Mouse (Mus musculus) heart, postnatal 4 days (tissue): ENCODE data around the gene Adamts12. TPM values are rescaled to one million over a fixed set of nuclear protein-coding genes. Genes with fewer than 3 reads are reported as not detected.

Experiments
- DNase-seq: peaks from one replicate; pipeline ENCODE4 v3.0.0; 2021
- total RNA-seq, 2 experiments: library from RNA; stranded (reverse); gene quantifications; 2 replicates each; pipeline ENCODE4 v1.2.3; 2021

Gene Adamts12
- total RNA-seq, 2 experiments from 2014 or later = 16.4 to 18.4 TPM

DNA sequence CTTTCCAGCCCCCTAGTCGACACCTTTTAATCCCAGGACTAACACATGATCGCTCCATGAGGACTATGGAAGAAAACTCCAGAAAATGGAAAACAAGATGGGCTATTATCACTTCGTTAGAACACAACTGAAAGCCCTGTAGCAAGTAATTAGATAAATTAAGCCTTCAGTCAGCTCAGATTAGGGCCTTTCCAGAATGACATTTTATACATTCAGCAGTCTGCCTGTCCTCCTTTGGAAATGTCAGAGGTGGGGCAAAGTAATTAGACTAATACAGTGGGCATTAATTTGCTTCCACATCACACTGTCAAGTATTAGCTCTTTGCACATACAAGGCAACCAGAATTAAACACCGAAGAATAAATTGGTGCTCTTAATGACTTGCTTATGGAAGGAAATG, 233.4 kb downstream of the Adamts12 start:
- DNase-seq = no peak

DNA sequence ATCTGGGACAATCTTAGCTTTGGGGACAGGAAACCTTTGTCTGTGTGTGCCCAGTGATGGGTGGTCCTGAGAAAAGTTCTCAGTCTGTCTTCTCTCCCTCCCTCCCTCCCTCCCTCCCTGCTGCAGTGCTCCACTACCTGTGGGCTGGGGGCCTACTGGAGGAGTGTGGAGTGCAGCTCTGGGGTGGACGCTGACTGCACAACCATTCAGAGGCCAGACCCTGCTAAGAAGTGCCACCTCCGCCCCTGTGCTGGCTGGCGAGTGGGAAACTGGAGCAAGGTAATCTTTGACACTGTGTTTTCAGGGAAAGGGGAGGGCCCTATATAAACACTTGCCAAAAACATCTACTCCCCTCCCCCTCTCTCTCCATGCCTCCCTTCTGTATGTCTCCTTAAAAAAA, 252.5 kb downstream of the Adamts12 start:
- DNase-seq = no peak

DNA sequence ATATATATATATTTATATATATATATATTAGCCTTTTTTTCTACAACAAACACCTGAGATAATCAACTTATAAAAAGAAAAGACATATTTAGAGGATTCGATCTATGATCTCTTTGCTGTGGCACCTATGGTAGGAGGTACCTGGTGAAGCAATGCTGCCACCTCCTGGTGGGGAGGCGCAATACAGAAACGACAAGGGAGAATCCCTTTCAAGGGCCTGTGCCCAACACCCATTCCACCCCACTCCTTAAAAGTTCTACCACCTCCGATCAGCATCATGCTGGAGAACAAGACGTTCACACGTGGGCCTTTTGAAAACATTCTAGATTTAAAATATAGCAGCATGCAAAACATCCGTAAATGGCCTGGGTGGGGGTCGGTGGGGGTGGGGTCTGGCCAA, 255.9 kb downstream of the Adamts12 start:
- DNase-seq = peak; percentile 73

DNA sequence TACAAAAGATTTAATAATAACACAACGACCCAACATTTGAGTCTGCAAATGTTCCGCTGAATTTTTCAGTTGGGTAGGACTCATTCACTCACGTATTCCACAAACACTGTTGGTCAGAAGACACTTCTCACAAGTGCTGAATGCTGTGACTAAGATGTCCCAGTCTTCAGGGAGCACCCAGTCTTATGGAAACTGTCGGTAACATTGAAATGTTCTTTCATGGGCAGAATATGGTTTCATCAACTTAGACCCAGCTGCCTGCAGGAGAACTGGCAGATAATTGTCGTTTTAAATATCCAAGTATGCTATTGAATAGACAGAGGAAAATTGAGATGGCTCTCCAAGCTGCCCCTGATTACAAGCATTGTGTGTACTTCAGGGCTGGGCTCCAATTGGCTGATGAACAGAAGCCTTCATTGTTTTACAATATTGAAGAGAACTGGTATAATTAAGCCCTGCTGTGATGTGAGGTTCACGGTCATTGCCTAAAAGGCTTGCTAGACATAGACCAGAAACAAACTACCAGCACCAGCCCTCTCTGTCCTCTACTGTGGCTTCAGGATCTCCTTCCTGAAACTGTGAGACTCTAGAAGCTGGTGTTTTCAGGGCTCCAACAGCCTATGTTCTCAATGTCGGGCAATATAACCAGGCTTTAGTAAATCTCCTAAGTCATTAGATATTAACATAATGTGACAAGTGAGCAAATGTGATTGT, 275.0 kb downstream of the Adamts12 start:
- DNase-seq = no peak

DNA sequence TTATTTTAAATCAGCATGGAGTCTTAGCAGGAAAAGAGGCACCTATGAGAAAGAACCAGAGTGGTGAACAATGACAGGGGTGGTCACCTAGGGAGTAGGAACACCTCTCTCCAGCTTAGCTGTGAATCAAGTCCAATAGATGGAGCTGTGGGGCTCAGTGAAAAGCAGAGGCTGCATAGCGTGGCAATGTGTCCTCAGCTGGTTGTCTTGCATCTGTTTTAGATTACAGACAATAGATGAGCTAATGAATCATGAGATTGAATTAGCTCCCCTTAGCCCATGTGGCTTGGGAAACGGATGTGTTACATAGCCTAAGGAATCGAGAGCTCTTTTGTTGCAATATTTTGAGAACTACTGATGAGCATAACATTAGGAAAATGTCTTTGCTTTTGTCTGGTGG, 291.3 kb downstream of the Adamts12 start:
- DNase-seq = no peak

DNA sequence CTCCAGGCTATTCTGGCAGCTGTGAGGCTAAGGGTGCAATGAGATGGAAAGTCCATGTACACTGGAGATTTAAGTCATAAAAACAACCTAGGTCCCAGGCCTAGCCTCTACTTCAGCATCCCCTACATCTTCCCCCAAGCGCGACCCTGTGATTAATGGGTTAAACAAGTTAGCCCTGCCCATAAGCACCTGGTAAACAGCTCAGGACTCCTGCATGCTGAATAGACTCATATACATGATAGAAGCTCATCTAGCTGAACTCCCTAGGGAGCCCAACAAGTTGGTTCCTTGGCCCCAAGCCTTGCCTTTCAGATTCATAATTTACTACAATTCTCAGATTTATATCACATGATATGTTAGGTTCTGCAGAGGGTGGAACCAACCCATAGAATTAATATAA, 292.9 kb downstream of the Adamts12 start:
- DNase-seq = no peak

DNA sequence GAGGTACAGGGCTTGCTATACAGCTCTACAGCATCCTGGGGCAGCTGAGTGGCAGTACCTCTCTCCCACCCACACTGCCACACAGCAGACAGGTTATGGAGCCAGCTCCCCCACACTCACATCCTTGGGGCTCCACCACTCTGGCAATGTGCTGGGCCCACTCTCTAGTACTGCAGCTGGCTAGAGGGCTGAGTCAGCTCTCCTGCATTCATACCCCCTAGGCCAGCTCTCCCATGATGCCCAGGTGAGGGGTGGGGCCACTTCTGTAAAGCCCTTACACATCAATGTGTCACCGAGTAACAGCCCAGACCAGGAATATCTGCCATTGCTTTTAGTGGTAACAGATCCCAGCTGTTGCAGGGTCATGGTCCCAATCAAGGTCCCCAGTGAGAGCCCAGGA, 296.3 kb downstream of the Adamts12 start:
- DNase-seq = no peak

DNA sequence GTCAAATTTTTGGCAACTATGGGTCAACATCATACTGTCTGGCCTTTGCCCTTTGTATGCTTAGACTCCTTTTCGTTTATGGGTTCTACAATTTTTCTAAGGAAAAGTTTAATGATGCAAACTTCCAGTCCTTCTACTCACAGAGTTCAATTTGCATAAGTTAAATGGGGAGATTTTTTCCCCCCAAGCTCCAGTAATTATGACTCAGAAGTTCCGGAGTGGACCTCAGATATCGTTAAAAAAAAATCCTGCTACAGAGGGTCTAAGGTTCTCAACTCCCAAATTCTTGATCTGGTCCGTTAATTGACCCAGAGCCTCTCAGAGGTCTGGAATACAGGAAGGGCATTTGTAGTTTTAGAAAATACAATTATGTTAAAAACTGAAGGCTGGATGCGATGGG, 297.2 kb downstream of the Adamts12 start:
- DNase-seq = no peak

DNA sequence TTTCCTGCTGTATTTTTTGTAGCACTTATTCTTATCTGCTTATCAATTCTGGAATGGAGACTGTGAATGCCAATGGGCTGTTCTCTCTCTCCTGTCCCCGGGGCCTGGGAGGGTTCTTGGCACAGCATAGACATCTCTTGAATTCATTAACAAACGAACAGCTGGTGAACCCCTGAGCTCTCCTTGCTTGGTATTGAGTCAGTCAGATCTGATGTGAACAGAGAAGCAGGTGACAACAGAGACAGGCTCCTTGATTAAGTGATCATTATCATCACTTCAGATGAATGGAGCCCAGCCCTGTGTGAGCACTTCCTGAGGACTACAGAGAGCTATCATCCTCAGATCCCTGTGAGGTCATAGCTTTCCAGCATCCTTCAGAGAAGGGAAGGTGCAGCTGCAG, 299.5 kb downstream of the Adamts12 start:
- no peak for DNase-seq

DNA sequence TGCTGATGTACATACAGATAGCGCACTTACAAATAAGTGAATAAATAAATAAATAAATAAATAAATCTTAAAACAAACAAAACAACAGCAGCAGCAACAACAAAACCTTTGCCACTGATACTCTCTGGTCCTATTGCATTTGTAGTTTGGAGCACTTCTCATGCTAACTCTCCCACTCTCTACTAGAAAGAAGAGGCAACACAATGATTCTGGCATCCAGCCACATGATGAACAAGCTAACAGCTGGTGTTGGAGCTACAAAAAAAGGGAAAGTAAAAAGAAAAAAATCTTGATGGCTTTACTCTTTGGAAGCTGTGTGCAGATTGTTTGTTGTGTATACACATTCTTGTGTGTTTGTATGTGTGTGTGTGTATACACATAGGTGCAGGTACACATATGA, 300.2 kb downstream of the Adamts12 start:
- DNase-seq = peak; percentile 15

DNA sequence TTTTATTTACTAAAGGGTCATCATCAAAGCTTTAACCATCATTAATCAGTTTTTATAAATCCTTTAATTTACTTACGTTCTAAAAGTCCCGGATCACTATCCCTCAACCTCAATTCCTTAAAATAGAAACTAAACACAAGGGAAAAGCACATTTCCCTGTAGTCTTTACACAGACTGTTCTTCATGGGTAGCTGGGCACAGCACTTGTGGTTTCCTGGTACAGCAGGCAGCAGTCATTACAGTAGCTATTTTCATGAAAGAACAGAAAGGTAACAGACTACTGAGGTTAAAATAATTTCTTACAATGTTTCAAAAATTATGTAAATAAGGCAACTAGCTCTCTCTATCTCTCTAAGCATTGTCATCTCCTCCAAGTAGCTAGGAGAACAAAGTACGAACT, 305.0 kb downstream of the Adamts12 start:
- no peak for DNase-seq

DNA sequence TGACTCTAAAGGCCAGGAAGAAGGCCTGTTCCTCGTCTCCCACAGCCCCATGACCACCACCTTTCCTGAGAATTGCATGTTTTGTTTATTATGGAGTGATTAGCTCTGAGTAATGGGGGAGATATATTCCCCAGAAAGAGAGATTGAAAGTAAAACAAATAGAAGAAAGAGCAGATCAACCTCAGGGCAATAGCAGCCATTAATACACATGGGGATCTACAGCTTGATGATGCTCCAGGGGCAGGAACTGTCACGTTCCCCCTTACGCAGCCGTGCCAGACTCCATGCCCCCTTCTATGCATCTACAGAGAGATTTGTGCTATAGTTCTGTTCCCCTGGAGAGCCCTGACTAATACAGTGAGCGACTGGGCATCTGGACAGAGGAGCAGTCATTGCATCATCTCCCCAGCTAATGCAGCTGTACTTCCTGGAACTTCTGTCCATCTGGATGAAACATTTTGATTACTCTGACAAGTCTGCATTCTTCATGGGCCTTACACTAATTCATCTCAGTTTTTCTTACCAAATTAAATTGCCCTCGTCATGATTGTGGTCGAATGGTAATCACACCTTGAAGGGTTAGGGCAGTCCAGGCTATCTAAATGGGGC, 306.0 kb downstream of the Adamts12 start:
- DNase-seq = no peak

DNA sequence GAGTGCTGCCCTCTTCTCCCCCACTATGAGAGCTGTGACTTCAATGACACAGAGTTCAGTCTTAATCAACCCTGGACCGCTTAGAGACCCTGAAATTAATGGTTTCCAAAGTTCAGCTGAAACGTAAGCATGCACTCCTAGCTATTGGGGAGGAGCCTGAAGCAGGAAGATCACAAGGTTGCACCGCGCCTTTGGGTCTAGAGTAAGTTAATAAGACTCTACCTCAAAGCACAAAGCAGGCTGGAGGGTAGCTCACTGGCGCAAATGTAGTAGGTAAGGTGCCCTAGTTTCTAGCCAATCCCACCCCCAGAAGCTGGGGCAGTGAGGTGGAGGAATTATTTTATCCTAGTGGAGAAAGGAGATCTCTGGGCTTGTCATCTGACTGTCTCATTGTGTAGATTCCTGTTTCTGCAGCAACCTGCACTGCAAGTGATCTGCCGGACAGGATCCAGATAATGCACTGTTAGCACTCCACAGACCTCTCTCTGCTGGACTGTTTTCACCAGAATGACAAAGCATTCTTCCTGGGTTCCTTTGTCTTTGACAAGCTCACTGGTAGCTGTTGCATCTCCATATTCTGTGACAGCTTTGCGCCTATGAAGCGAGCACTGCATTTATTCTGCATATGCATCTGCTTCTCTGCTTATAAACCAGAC, 315.0 kb downstream of the Adamts12 start:
- no peak for DNase-seq

DNA sequence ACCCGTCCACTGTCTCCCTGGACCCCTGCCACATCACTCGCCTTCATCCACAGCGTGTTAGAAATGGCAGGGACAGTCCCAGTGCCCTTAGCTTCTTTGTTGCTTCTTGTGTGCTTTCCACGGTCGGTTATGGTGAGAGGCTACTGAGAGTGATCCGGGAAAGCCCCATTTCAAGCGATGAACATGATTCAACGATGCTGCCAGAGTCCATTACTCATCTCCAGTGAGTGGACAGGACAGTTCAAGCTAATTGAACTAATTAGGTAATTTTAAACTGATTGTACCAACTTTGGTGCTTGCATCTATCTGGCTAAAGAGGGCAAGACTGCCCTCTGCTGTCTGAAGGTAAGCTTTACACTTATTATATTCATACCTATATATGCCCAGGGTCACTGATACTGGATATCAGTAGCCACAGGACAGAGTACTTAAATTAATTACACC, 315.5 kb downstream of the Adamts12 start:
- peak; percentile 12 for DNase-seq

DNA sequence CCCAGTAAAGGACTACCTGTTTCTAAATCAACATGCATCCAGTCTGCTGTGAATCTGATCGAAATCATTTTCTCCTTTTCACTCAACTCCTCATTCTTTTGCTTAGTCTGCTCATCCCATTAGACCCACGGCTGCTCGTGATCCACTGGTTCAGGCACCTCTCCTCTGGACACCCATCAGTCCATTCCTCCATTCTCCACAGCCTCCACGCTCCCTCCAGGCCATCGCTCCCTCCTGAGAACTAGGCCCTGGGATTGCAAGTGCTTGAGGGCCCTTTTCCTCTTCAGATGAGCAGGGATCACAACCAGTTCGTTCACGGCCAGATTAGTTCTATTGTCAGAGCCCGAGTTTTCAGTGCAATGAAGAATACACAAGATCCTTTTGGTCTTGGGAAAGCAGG, 316.0 kb downstream of the Adamts12 start:
- DNase-seq = no peak

DNA sequence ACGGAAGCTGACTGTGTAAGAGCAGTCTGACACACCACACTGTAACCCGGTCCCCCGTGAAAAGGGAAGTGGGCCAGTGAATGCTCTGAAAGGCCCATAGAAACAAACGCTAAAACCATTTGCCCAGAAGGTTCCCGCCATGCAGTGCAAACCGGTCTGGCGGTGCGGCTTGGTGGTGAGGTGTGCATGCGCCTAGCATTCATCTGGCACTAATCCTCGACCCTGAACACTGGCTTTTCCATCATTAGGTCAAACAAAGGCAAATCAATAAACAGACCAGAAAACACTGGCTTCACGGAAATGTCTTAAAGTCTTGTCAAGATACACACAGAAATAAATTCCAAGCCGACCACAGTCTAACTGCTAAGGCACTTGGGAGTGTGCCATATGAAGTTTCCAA, 318.0 kb downstream of the Adamts12 start:
- DNase-seq = no peak

DNA sequence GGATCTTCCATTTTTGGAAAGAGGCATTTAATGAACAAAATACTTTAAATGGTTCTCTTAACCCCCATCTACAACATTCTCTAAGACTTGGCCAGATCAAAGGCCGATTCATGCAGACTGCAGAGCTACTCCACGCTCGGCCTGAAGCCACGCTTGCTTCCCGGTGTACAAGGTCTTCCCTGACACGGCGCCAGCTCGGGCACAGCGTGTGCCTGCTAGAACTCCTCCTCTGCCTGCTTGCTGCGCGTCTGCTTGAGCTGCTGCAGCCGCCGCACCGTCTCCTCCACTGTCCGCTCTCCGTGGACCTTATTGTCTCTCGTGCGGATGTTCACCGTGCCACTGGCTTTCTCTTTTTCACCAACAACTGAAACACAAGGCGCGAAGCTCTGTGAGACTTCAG, 319.2 kb downstream of the Adamts12 start:
- no peak for DNase-seq

DNA sequence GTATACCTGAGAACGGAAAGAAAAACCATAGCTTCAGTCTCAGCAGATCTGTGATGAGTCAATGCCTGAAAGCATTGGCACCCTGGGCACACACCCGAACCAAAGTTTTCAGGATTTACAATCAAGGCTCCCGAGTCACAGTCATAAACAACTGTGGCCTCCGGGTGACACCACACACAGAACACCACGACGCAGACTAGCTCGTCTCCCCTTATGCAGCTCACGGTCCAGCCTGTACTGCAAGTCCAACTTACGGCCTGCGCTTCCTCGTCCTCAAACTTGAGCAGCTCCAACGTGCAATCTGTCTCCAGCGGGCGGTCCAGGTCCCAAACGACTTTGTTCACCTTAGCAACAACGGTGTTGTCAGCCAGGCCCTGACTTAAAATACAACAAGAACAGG, 328.3 kb downstream of the Adamts12 start:
- no peak for DNase-seq

DNA sequence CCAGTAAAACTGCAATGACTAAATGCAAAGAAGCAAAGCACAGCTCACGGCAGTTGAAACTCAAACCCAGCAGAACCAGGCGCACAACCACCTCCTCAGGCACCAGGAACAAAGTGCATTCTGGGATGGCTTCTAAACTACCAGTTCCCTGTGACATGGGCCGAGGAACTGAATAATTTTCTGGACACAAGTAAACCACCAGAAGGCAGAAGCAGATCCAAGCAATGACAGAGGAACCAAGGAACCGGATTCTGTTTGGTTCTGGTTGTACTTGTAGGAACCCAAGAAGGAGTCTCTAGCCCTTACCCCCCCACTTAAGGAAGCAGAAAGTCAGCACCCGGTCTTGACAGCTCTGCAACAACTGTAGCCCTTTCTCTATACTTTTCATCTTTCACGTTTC, 331.8 kb downstream of the Adamts12 start:
- no peak for DNase-seq

Other genes starting within 250 kb of the Adamts12 start
- 1 to 10 TPM in 1 of 2 experiments, under 1 TPM in 1; 0.62 to 1.2 TPM for gene C1qtnf3, start 112.5 kb upstream of the Adamts12 start, total RNA-seq
- gene Amacr, start 83.0 kb upstream of the Adamts12 start, total RNA-seq = 10 to 100 TPM; 14.6 to 15.6 TPM
- gene Slc45a2, start 64.1 kb upstream of the Adamts12 start, total RNA-seq = under 1 TPM in 1 of 2 experiments, not detected in 1; 0.10 TPM
- gene Rxfp3, start 26.8 kb upstream of the Adamts12 start, total RNA-seq = under 1 TPM; 0.05 to 0.09 TPM